Mouse (Mus musculus) liver, embryonic 15.5 days (tissue): ENCODE data around the gene Cd2ap. TPM values are rescaled to one million over a fixed set of nuclear protein-coding genes. Genes with fewer than 3 reads are reported as not detected.

Source experiments
- ATAC-seq: fragments of 200-750 bp; cut with Nextera tagmentation; 2 replicates; pipeline ENCODE4 v1.8.0; 2017; ENCODE audit warnings: moderate number of reproducible peaks, mild to moderate bottlenecking, moderate library complexity; ENCODE audit not compliant: insufficient read depth
- H3K27ac ChIP-seq: fragments of 300-500 bp; sonication (generic); replicated peaks from 2 replicates; pipeline ENCODE4 v1.5.1; 2015; ENCODE audit warnings: mild to moderate bottlenecking, inconsistent platforms
- H3K27me3 ChIP-seq: fragments of 300-500 bp; sonication (generic); 2 replicates; pipeline ENCODE4 v1.6.1; 2015; ENCODE audit warnings: mild to moderate bottlenecking, inconsistent platforms
- H3K36me3 ChIP-seq: fragments of 300-500 bp; sonication (generic); replicated peaks from 2 replicates; pipeline ENCODE4 v1.6.1; 2015; ENCODE audit warnings: moderate library complexity, mild to moderate bottlenecking, inconsistent platforms
- H3K4me1 ChIP-seq: fragments of 300-500 bp; sonication (generic); replicated peaks from 2 replicates; pipeline ENCODE4 v1.6.1; 2015; ENCODE audit warnings: inconsistent platforms
- H3K4me2 ChIP-seq: fragments of 300-500 bp; sonication (generic); 2 replicates; pipeline ENCODE4 v1.6.1; 2015; ENCODE audit warnings: moderate library complexity, mild to moderate bottlenecking, inconsistent platforms
- H3K4me3 ChIP-seq: fragments of 300-500 bp; sonication (generic); replicated peaks from 2 replicates; pipeline ENCODE4 v1.5.1; 2015; ENCODE audit warnings: mild to moderate bottlenecking, inconsistent platforms
- H3K9ac ChIP-seq: fragments of 300-500 bp; sonication (generic); 2 replicates; pipeline ENCODE4 v1.6.1; 2015; ENCODE audit warnings: moderate library complexity, mild to moderate bottlenecking, inconsistent platforms
- H3K9me3 ChIP-seq: fragments of 300-500 bp; sonication (generic); replicated peaks from 2 replicates; pipeline ENCODE4 v1.6.1; 2016; ENCODE audit warnings: inconsistent platforms
- WGBS: fragments of 180-500 bp; shearing (Covaris S2); methylation state at CpG from one replicate; pipeline ENCODE4 v1.1.7; 2015; ENCODE audit warnings: mixed read lengths; ENCODE audit not compliant: insufficient replicate concordance; 5-methylcytosine and 5-hydroxymethylcytosine counted together
- polyA plus RNA-seq: library from polyadenylated mRNA; unstranded; fragments of >200 nt; fragmentation: Nextera tagmentation; extraction: Ambion mirVana; gene quantifications from 2 replicates; pipeline ENCODE4 v1.2.1, GENCODE M21; 2015

Cd2ap gene
- polyA plus RNA-seq, 1 experiment from 2014 or later: 7.9 TPM

DNA sequence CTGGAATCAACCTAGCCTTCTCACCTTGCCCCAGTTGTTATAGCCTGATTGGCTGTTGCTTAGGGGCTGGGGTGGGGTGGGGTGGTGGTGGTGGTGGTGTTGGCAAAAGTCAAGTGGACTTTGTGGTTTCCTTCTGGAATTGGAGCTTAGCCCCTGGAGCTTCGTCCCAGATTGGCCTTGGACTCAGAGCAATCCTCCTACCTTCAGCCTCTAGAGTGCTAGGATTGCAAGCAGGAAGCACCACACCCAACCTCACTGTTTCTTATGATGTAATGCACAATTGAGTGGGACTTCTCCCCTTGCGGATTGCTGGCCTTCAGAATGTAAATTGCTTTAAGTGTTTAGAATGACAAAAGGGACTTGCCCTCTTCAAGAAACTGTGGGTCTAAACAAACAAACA lies 24.3 kb upstream of the Cd2ap start:
- no peak overlapping the region for H3K27ac ChIP-seq
- no peak overlapping the region for H3K9ac ChIP-seq
- no peaks in the 10 kb centered on the region for H3K27me3 ChIP-seq
- no peaks in the 10 kb centered on the region for H3K36me3 ChIP-seq
- no peak for ATAC-seq
- H3K4me2 ChIP-seq: no peak overlapping the region
- no peaks in the 10 kb centered on the region for H3K9me3 ChIP-seq
- WGBS: 35% methylated on average over 2 of the region's 2 CpGs
- H3K4me3 ChIP-seq: no peak overlapping the region
- H3K4me1 ChIP-seq: no peaks in the 10 kb centered on the region

GRCm38 (mm10) chr17:42887282-42887707 lies 10.8 kb upstream of the Cd2ap start:
- no peak for ATAC-seq
- Histone ChIP-seq H3K4me3 (no peak overlapping the region), H3K4me1 (peaks cover 35% of the 10 kb centered on the region), H3K9me3 (no peaks in the 10 kb centered on the region), H3K36me3 (no peaks in the 10 kb centered on the region), H3K27ac (0 out of 2 replicates have a peak overlapping the region, but pooled peaks have one; percentile 38), H3K27me3 (no peaks in the 10 kb centered on the region), H3K9ac (no peak overlapping the region), H3K4me2 (no peak overlapping the region)
- WGBS: 39% methylated on average over 4 of the region's 4 CpGs

GRCm38 (mm10) chr17:42885091-42885501 lies 8.6 kb upstream of the Cd2ap start:
- Histone ChIP-seq H3K36me3 (no peaks in the 10 kb centered on the region), H3K4me1 (peaks cover 35% of the 10 kb centered on the region), H3K27me3 (no peaks in the 10 kb centered on the region), H3K9ac (no peak overlapping the region), H3K9me3 (no peaks in the 10 kb centered on the region), H3K27ac (peak overlapping the region; percentile 86), H3K4me3 (no peak overlapping the region), H3K4me2 (peak overlapping the region; percentile 64)
- 36% methylated on average over 7 of the region's 7 CpGs for WGBS
- ATAC-seq: no peak

- ATAC-seq: peak; percentile 28
- WGBS: 17% methylated on average over 4 of the region's 4 CpGs
- H3K4me1 ChIP-seq: peaks cover 35% of the 10 kb centered on the region
- H3K9ac ChIP-seq: no peak overlapping the region
- peak overlapping the region; percentile 64 for H3K4me2 ChIP-seq
- peak overlapping the region; percentile 36 for H3K4me3 ChIP-seq
- H3K27ac ChIP-seq: peak overlapping the region; percentile 86
- H3K9me3 ChIP-seq: no peaks in the 10 kb centered on the region
- no peaks in the 10 kb centered on the region for H3K27me3 ChIP-seq
- no peaks in the 10 kb centered on the region for H3K36me3 ChIP-seq
Measured at GRCm38 (mm10) chr17:42884382-42884781, 7.9 kb upstream of the Cd2ap start.

DNA sequence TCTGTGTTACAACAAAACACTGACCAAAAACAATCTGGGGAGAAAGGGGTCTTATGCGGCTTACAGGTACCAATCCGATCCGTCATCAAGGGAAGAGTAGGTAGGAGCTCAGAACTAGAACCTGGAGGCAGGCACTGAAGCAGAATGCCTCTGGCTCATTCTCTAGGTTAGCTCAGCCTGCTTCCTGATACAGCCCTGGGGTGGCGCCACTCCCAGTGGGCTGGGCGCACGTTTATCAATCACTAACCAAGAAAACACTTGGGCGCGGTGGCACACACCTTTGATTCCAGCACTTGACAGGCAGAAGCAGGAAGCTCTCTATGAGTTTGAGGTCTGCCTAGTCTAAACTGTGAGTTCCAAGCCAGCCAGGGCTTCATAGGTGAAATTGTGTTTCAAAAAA lies 7.3 kb upstream of the Cd2ap start:
- Histone ChIP-seq H3K4me1 (peaks cover 35% of the 10 kb centered on the region), H3K9ac (peak overlapping the region; percentile 16), H3K9me3 (no peaks in the 10 kb centered on the region), H3K4me3 (peak overlapping the region; percentile 36), H3K27me3 (no peaks in the 10 kb centered on the region), H3K36me3 (no peaks in the 10 kb centered on the region), H3K4me2 (peak overlapping the region; percentile 64), H3K27ac (peak overlapping the region; percentile 86)
- WGBS: 36% methylated on average over 8 of the region's 8 CpGs
- peak; percentile 95 for ATAC-seq

DNA sequence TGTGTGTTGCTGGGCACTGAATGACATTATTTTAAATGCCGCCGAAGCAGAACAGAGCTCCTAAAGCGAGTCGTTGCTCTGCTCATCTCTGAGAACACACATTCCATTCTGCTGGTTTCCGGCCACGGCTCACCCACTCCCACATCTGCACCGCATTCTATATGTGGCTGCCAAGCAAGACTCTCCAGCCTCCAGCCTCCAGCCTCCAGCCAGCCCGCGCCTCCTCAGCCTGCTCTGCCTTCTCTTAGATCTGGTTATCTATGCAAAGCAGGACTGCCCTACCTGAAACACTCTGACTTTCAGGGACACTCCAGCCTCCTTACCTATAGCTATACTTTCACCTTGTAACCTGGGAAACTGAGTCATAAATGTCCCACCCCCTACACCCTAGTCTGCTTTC lies 6.8 kb upstream of the Cd2ap start:
- Histone ChIP-seq H3K4me2 (peak overlapping the region; percentile 64), H3K9me3 (no peaks in the 10 kb centered on the region), H3K27me3 (no peaks in the 10 kb centered on the region), H3K4me1 (peaks cover 38% of the 10 kb centered on the region), H3K4me3 (peak overlapping the region; percentile 36), H3K27ac (peak overlapping the region; percentile 86), H3K9ac (peak overlapping the region; percentile 16), H3K36me3 (no peaks in the 10 kb centered on the region)
- WGBS: 41% methylated on average over 9 of the region's 9 CpGs
- ATAC-seq: peak; percentile 95

GRCm38 (mm10) chr17:42882873-42883272 lies 6.4 kb upstream of the Cd2ap start:
- Histone ChIP-seq H3K4me3 (peak overlapping the region; percentile 36), H3K9ac (no peak overlapping the region; the same call in 1 of the 2 replicates), H3K36me3 (no peaks in the 10 kb centered on the region), H3K4me2 (peak overlapping the region; percentile 64), H3K27me3 (no peaks in the 10 kb centered on the region), H3K4me1 (peaks cover 38% of the 10 kb centered on the region), H3K9me3 (no peaks in the 10 kb centered on the region), H3K27ac (peak overlapping the region; percentile 86)
- 45% methylated on average over 1 of the region's 1 CpGs for WGBS
- ATAC-seq: no peak

DNA sequence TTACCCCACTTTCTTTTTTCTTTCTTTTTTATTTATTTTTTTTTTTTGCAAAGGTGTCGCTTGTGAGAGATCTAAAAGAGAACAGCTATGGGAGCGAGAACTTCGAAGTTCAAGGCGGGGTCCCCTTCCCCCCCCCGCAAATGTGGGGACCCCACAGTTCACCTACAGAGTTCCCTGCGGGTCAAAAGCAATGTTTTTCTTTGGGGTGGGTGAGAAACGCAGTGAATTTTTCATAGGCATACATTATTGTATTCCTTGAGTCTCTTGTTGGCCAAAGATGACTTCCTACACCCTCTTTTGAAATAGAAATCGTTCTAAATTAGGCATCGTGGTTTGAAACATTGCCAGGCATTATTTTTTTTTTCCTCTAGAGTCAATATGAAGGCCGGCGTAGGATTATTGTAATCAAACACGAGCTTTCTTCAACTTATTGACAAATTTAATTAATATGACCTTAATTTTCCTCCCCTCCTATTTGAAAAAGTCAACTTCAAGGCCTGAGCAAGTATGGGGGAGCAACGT lies 500 bp upstream of the Cd2ap start:
- peak overlapping the region; percentile 94 for H3K4me2 ChIP-seq
- no peaks in the 10 kb centered on the region for H3K36me3 ChIP-seq
- peak overlapping the region; percentile 92 for H3K9ac ChIP-seq
- H3K27ac ChIP-seq: peak overlapping the region; percentile 90
- 25% methylated on average over 13 of the region's 13 CpGs for WGBS
- H3K4me3 ChIP-seq: peak overlapping the region; percentile 97
- no peak for ATAC-seq
- H3K27me3 ChIP-seq: no peaks in the 10 kb centered on the region
- H3K4me1 ChIP-seq: peaks cover 30% of the 10 kb centered on the region
- H3K9me3 ChIP-seq: no peaks in the 10 kb centered on the region

DNA sequence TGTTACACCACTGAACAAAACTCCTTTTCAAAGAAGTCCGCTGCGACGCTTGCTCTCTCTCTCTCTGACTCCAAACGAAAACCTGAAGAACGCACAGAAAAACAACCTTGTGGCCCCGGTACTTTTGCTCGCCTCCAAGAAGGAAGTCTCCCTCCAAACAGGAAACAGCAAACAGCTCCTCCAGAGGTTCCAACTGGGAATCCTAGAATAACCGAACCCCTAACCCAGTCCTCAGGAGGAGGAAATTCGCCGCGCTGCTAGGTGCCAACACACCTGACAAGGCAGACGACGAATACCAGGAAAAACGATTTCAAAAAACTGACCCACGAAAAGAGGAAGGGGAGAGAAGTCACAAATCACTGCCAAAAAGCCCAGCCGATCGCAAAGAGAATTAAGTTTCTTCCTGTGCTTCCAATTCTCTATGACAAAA lies 879 bp downstream of the Cd2ap start:
- H3K27ac ChIP-seq: peak overlapping the region; percentile 90
- H3K4me1 ChIP-seq: peaks cover 36% of the 10 kb centered on the region
- peak overlapping the region; percentile 97 for H3K4me3 ChIP-seq
- H3K9ac ChIP-seq: peak overlapping the region; percentile 92
- WGBS: under 1% methylated on average over 17 of the region's 17 CpGs
- no peaks in the 10 kb centered on the region for H3K9me3 ChIP-seq
- H3K36me3 ChIP-seq: no peaks in the 10 kb centered on the region
- H3K27me3 ChIP-seq: no peaks in the 10 kb centered on the region
- no peak for ATAC-seq
- H3K4me2 ChIP-seq: peak overlapping the region; percentile 94

- Histone ChIP-seq H3K27ac (no peak overlapping the region), H3K4me1 (peaks cover 36% of the 10 kb centered on the region)
- ATAC-seq: no peak
Measured at GRCm38 (mm10) chr17:42875015-42875414, 1.4 kb downstream of the Cd2ap start.

GRCm38 (mm10) chr17:42870465-42870864 lies 6.0 kb downstream of the Cd2ap start:
- Histone ChIP-seq H3K27ac (no peak overlapping the region), H3K4me3 (no peak overlapping the region), H3K9ac (no peak overlapping the region), H3K4me1 (peaks cover 22% of the 10 kb centered on the region), H3K27me3 (no peaks in the 10 kb centered on the region), H3K4me2 (no peak overlapping the region), H3K9me3 (no peaks in the 10 kb centered on the region), H3K36me3 (0 out of 2 replicates have a peak, but pooled peaks cover 4% of the 10 kb centered on the region)
- ATAC-seq: no peak

More at GRCm38 (mm10) chr17:42875015-42875414, 1.4 kb downstream of the Cd2ap start:
- H3K27me3 ChIP-seq: no peaks in the 10 kb centered on the region
- H3K9ac ChIP-seq: peak overlapping the region; percentile 92; the same call in 1 of the 2 replicates
- H3K4me3 ChIP-seq: peak overlapping the region; percentile 97
- H3K36me3 ChIP-seq: no peaks in the 10 kb centered on the region
- H3K9me3 ChIP-seq: no peaks in the 10 kb centered on the region
- 37% methylated on average over 6 of the region's 6 CpGs for WGBS
- peak overlapping the region; percentile 94 for H3K4me2 ChIP-seq

DNA sequence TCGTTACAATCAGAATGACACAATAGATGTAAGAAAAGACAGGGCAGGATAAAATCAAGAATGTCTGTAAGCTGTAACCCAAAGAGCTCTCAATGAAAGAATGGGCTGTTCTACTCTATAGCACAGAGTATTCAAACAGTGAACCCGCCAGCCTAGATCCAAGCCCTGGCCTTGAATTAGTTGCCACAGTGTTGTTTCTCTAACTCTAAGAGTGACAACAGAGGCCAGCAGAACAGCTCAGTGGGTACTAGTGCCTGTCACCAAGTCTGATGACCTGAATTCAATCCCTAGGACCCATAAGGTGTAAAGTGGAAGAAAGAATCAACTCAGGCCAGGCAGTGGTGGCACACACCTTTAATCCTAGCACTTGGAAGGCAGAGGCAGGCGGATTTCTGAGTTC lies 13.3 kb downstream of the Cd2ap start:
- no peak overlapping the region for H3K4me2 ChIP-seq
- no peak overlapping the region for H3K4me3 ChIP-seq
- H3K9ac ChIP-seq: no peak overlapping the region
- no peak overlapping the region for H3K27ac ChIP-seq
- no peak for ATAC-seq
- H3K27me3 ChIP-seq: no peaks in the 10 kb centered on the region
- 61% methylated on average over 3 of the region's 3 CpGs for WGBS
- H3K9me3 ChIP-seq: no peaks in the 10 kb centered on the region
- H3K36me3 ChIP-seq: 0 out of 2 replicates have a peak, but pooled peaks cover 4% of the 10 kb centered on the region
- H3K4me1 ChIP-seq: peaks cover 6% of the 10 kb centered on the region; the same call in 1 of the 2 replicates
